Comparison of ENCODE assay signal across 11 mouse cellular contexts in genomic region chr6:52840589-52841044, GRCm38 (mm10).
DNase-seq lines count a peak whose midpoint lies in the region; ATAC-seq lines count a peak whose summit lies in the region.
"Had no signal": no experiment of that assay in that cellular context is flagged by ENCODE, and none has a peak within 500 bp of the region (broad histone marks: within the 10 kb centered on the region; RNA-seq: fewer than 3 reads in every experiment).

No protein-coding gene starts in this region.

- DNase-seq in embryo, embryonic 10 days (ENCODE audit: low spot score): peak; percentile 55
- DNase-seq in embryo, embryonic 9.5 days (ENCODE audit: extremely low spot score): no peak
- peak; percentile 33 for DNase-seq in thymus, postnatal 14 days
- no peak for DNase-seq in thymus, postnatal 0 days (ENCODE audit: low spot score)
- no peak for DNase-seq in limb, embryonic 11.5 days (ENCODE audit: low spot score)
- DNase-seq in retina, postnatal 1 day: peak; percentile 52
- no peak for DNase-seq in layer of hippocampus, adult 9-10 months (ENCODE audit: low spot score)

- H3K9me3 ChIP-seq in limb, embryonic 11.5 days (ENCODE audit: control insufficient read depth, low read length): no peaks in the 10 kb centered on the region
- H3K9me3 ChIP-seq: liver, embryonic 15.5 days; neural tube, embryonic 12.5 days had no signal

- H3K4me2 ChIP-seq in limb, embryonic 11.5 days (ENCODE audit: low read depth, severe bottlenecking): no peak overlapping the region
- H3K4me2 ChIP-seq: liver, embryonic 15.5 days; neural tube, embryonic 12.5 days had no signal

- no peaks in the 10 kb centered on the region for H3K36me3 ChIP-seq in limb, embryonic 11.5 days (ENCODE audit: control insufficient read depth, insufficient read depth, low read length)
- H3K36me3 ChIP-seq: liver, embryonic 15.5 days; neural tube, embryonic 12.5 days had no signal

- H3K27ac ChIP-seq in limb, embryonic 11.5 days (replicated peaks; ENCODE audit: low read depth, low read length): peak overlapping the region; percentile 49
- H3K27ac ChIP-seq: heart, adult 2 months; liver, embryonic 15.5 days; neural tube, embryonic 12.5 days had no signal

- H3K4me3 ChIP-seq in limb, embryonic 11.5 days (ENCODE audit: low read depth, low read length): no peak overlapping the region
- H3K4me3 ChIP-seq: heart, adult 2 months; liver, embryonic 15.5 days; neural tube, embryonic 12.5 days had no signal

- no peak overlapping the region for H3K9ac ChIP-seq in limb, embryonic 11.5 days (ENCODE audit: low read length)
- H3K9ac ChIP-seq: liver, embryonic 15.5 days; neural tube, embryonic 12.5 days had no signal

- 9% methylated on average over 9 of the region's 9 CpGs for WGBS in limb, embryonic 11.5 days

- peaks cover 46% of the 10 kb centered on the region for H3K4me1 ChIP-seq in limb, embryonic 11.5 days (ENCODE audit: control insufficient read depth, insufficient read depth, low read length)
- H3K4me1 ChIP-seq: liver, embryonic 15.5 days had no signal

- H3K27me3 ChIP-seq in limb, embryonic 11.5 days (ENCODE audit: control insufficient read depth, insufficient read depth, low read length): no peaks in the 10 kb centered on the region
- H3K27me3 ChIP-seq: liver, embryonic 15.5 days; neural tube, embryonic 12.5 days had no signal

- ATAC-seq in limb, embryonic 11.5 days (ENCODE audit: insufficient number of reproducible peaks, low FRiP score, low TSS enrichment, low read depth): no peak
- ATAC-seq in inflammation-experienced regulatory T-cells, adult 6 months: no peak

Comparison
In these comparisons a context has a peak if more than half of its experiments do, and no peak if none do; other contexts are left out.
1. DNase-seq: peak in embryo, embryonic 10 days (single experiment), thymus, postnatal 14 days (single experiment) and retina, postnatal 1 day (single experiment); none in embryo, embryonic 9.5 days (single experiment), thymus, postnatal 0 days (single experiment), limb, embryonic 11.5 days (single experiment) and layer of hippocampus, adult 9-10 months (single experiment).